Mouse (Mus musculus): ENCODE measurements around the gene Ceacam5. TPM values are rescaled to one million over a fixed set of nuclear protein-coding genes. Genes with fewer than 3 reads are reported as not detected.

The Ceacam5 gene
- not detected in 2 replicates for polyA plus RNA-seq (2016; fragmentation: Nextera tagmentation; extraction: Ambion mirVana)

- H3K27me3 ChIP-seq (ENCODE audit: low read depth, poor library complexity, severe bottlenecking) = no peaks in the 10 kb centered on the region
- H3K36me3 ChIP-seq = no peaks in the 10 kb centered on the region
- peaks cover 10% of the 10 kb centered on the region for H3K9me3 ChIP-seq (replicated peaks)
- H3K4me1 ChIP-seq = no peaks in the 10 kb centered on the region
- H3K4me3 ChIP-seq = no peak within 1 kb of the TSS
- H3K27ac ChIP-seq = no peak within 1 kb of the TSS
- DNase-seq (ENCODE audit: low spot score) = no peak
- whole genome bisulfite sequencing = 64% methylated on average over 1 of the region's 1 CpGs
Observed at GRCm38 (mm10) chr7:17712938-17713337, at the start of gene Ceacam5. Gene Ceacam5, plus strand, starts transcription at chr7:17713238.

Other genes with a start within 250 kb of the Ceacam5 start
- not detected in 2 replicates for gene Ceacam14, start 99.4 kb downstream of the Ceacam5 start, polyA plus RNA-seq (2016; fragmentation: Nextera tagmentation; extraction: Ambion mirVana)
- not detected in 2 replicates for gene Gm5155, start 158.5 kb downstream of the Ceacam5 start, polyA plus RNA-seq (2016; fragmentation: Nextera tagmentation; extraction: Ambion mirVana)